Mouse (Mus musculus): ENCODE measurements around the gene Slc16a10. TPM values are rescaled to one million over a fixed set of nuclear protein-coding genes. Genes with fewer than 3 reads are reported as not detected.

The Slc16a10 gene
- total and polyA plus RNA-seq, 3 experiments = 4.1 to 10.4 (median 4.5) TPM

GRCm38 (mm10) chr10:40103790-40104189 is 38.3 kb downstream of the Slc16a10 start:
- Histone ChIP-seq H3K4me3 (replicated peaks in 1 of 3; ENCODE audit: low read depth in 2 of 3, low read length in 2 of 3, poor library complexity in 1 of 3) (no peak overlapping the region), H3K27me3 (replicated peaks) (no peaks in the 10 kb centered on the region), H3K4me2 (ENCODE audit: insufficient read depth, low read depth, poor library complexity, severe bottlenecking) (no peak overlapping the region), H3K9me3 (replicated peaks; ENCODE audit: low read length) (no peaks in the 10 kb centered on the region), H3K79me2 (replicated peaks; ENCODE audit: control insufficient read depth, extremely low read depth, insufficient read depth, poor library complexity, severe bottlenecking) (no peaks in the 10 kb centered on the region), H3K4me1 (ENCODE audit: control insufficient read depth in 1 of 2, insufficient read depth in 2 of 2) (peaks cover 7 to 14% of the 10 kb centered on the region in 2 experiments; a peak in 3 of 4 replicates), H3K36me3 (replicated peaks in 1 of 2; ENCODE audit: control insufficient read depth in 1 of 2, insufficient read depth in 1 of 2, low read length in 1 of 2) (no peaks in the 10 kb centered on the region), H3K9ac (ENCODE audit: insufficient read depth, low read depth) (no peak overlapping the region), H3K27ac (ENCODE audit: insufficient read depth, low read depth) (no peak overlapping the region)
- no peak for DNase-seq (ENCODE audit: extremely low read depth)
- in situ Hi-C loops (cut with MboI; ENCODE audit: low pct_ligation_motif_present, low pct_unique_long_range_greater_than_20kb, low sequenced_read_pairs) = no loop called here
- dilution Hi-C loops (cut with MboI; ENCODE audit: extremely low pct_ligation_motif_present, extremely low pct_unique_long_range_greater_than_20kb, low sequenced_read_pairs) = no loop called here
- TF ChIP-seq MAX (IDR thresholded peaks at IDR 0.05; ENCODE audit: low read length) (no peak), HCFC1 (IDR thresholded peaks at IDR 0.05; ENCODE audit: low read depth, low read length) (no peak), ZMIZ1 (IDR thresholded peaks at IDR 0.05; ENCODE audit: low read depth, low read length) (no peak), UBTF (IDR thresholded peaks at IDR 0.05; ENCODE audit: low read depth, low read length) (no peak), SIN3A (IDR thresholded peaks at IDR 0.05; ENCODE audit: low read length) (no peak), POLR2A (IDR thresholded peaks at IDR 0.05; ENCODE audit: low read depth, low read length) (no peak), MAFK (IDR thresholded peaks at IDR 0.05; ENCODE audit: insufficient replicate concordance, low read length) (no peak), EP300 (IDR thresholded peaks at IDR 0.05; ENCODE audit: low read length) (no peak), JUND (conservative IDR thresholded peaks at IDR 0.05; ENCODE audit: low read depth, low read length) (no peak), NELFE (IDR thresholded peaks at IDR 0.05; ENCODE audit: low read depth, low read length) (no peak), BHLHE40 (IDR thresholded peaks at IDR 0.05; ENCODE audit: low read depth, low read length) (no peak), NRF1 (IDR thresholded peaks at IDR 0.05; ENCODE audit: low read depth, low read length) (no peak), USF1 (IDR thresholded peaks at IDR 0.05; ENCODE audit: low read depth, low read length) (no peak), SMC3 (IDR thresholded peaks at IDR 0.05; ENCODE audit: low read depth, low read length) (no peak), IRF4 (IDR thresholded peaks at IDR 0.05; ENCODE audit: low read depth, low read length) (no peak), MYC (IDR thresholded peaks at IDR 0.05; ENCODE audit: low read depth, low read length) (no peak), USF2 (conservative IDR thresholded peaks at IDR 0.05; ENCODE audit: low read depth, low read length) (no peak), CTCF (conservative IDR thresholded peaks at IDR 0.05 in 1 of 2, IDR thresholded peaks at IDR 0.05 in 1 of 2; ENCODE audit: low read depth in 2 of 2, low read length in 2 of 2) (no peak), MEF2A (IDR thresholded peaks at IDR 0.05; ENCODE audit: borderline replicate concordance, low read depth, low read length) (no peak)

- in situ Hi-C loops (cut with MboI; ENCODE audit: low pct_ligation_motif_present, low pct_unique_long_range_greater_than_20kb, low sequenced_read_pairs) = no loop called here
- dilution Hi-C loops (cut with MboI; ENCODE audit: extremely low pct_ligation_motif_present, extremely low pct_unique_long_range_greater_than_20kb, low sequenced_read_pairs) = no loop called here
- Histone ChIP-seq H3K4me3 (replicated peaks in 1 of 3; ENCODE audit: low read depth in 2 of 3, low read length in 2 of 3, poor library complexity in 1 of 3) (no peak overlapping the region), H3K27ac (ENCODE audit: insufficient read depth, low read depth) (no peak overlapping the region), H3K27me3 (replicated peaks) (no peaks in the 10 kb centered on the region), H3K4me2 (ENCODE audit: insufficient read depth, low read depth, poor library complexity, severe bottlenecking) (no peak overlapping the region), H3K36me3 (replicated peaks in 1 of 2; ENCODE audit: control insufficient read depth in 1 of 2, insufficient read depth in 1 of 2, low read length in 1 of 2) (no peaks in the 10 kb centered on the region), H3K9me3 (replicated peaks; ENCODE audit: low read length) (no peaks in the 10 kb centered on the region), H3K79me2 (replicated peaks; ENCODE audit: control insufficient read depth, extremely low read depth, insufficient read depth, poor library complexity, severe bottlenecking) (no peaks in the 10 kb centered on the region), H3K4me1 (ENCODE audit: control insufficient read depth in 1 of 2, insufficient read depth in 2 of 2) (peaks cover 7 to 22% of the 10 kb centered on the region in 2 experiments; a peak in 3 of 4 replicates), H3K9ac (ENCODE audit: insufficient read depth, low read depth) (no peak overlapping the region)
- DNase-seq (ENCODE audit: extremely low read depth) = no peak
- no peak for TF ChIP-seq ZKSCAN1 (IDR thresholded peaks at IDR 0.05; ENCODE audit: borderline replicate concordance, low read depth, low read length)
- no peak for TF ChIP-seq NRF1 (IDR thresholded peaks at IDR 0.05; ENCODE audit: low read depth, low read length)
- no peak for TF ChIP-seq CHD1 (IDR thresholded peaks at IDR 0.05; ENCODE audit: low read depth, low read length)
These were observed 39.1 kb downstream of the Slc16a10 start for GRCm38 (mm10) chr10:40102986-40103385.

All from CH12.LX (cell line).